In genomic region chr7:98174883-98175755, GRCm38 (mm10) we compare ENCODE assay signal across 16 mouse cellular contexts. TPM values are rescaled to one million over a fixed set of nuclear protein-coding genes. Genes with fewer than 3 reads are reported as not detected.
DNase-seq lines count a peak whose midpoint lies in the region; ATAC-seq lines count a peak whose summit lies in the region.
"Had no signal": no experiment of that assay in that cellular context is flagged by ENCODE, and none has a peak within 500 bp of the region (broad histone marks: within the 10 kb centered on the region; RNA-seq: fewer than 3 reads in every experiment).

No protein-coding gene starts in this region.

- ATAC-seq in heart, embryonic 15.5 days (replicated peaks; ENCODE audit: insufficient number of reproducible peaks, insufficient read depth, low FRiP score, low read depth): no peak
- no peak for ATAC-seq in neural tube, embryonic 13.5 days (ENCODE audit: low read depth)
- ATAC-seq in neural tube, embryonic 15.5 days (ENCODE audit: low FRiP score): no peak
- no peak for ATAC-seq in intestine, embryonic 16.5 days
- ATAC-seq: activated CD4-positive, CD25-positive, alpha-beta regulatory T cell, adult 4 months; forebrain, embryonic 13.5 days had no signal

- peaks cover 23% of the 10 kb centered on the region for H3K4me1 ChIP-seq in heart, embryonic 15.5 days (replicated peaks)
- H3K4me1 ChIP-seq in neural tube, embryonic 13.5 days (replicated peaks): peaks cover 56% of the 10 kb centered on the region
- peaks cover 42% of the 10 kb centered on the region for H3K4me1 ChIP-seq in neural tube, embryonic 15.5 days
- peaks cover 43% of the 10 kb centered on the region for H3K4me1 ChIP-seq in intestine, embryonic 16.5 days (ENCODE audit: control insufficient read depth, insufficient read depth, low read length)

- H3K4me3 ChIP-seq in heart, embryonic 15.5 days: no peak overlapping the region
- H3K4me3 ChIP-seq in neural tube, embryonic 13.5 days: no peak overlapping the region
- H3K4me3 ChIP-seq in neural tube, embryonic 15.5 days (replicated peaks): no peak overlapping the region
- H3K4me3 ChIP-seq in intestine, embryonic 16.5 days (ENCODE audit: low read length): no peak overlapping the region
- H3K4me3 ChIP-seq: forebrain, embryonic 13.5 days had no signal

- H3K27ac ChIP-seq in heart, embryonic 15.5 days: no peak overlapping the region
- H3K27ac ChIP-seq in neural tube, embryonic 13.5 days (replicated peaks): no peak overlapping the region
- no peak overlapping the region for H3K27ac ChIP-seq in neural tube, embryonic 15.5 days (replicated peaks)
- H3K27ac ChIP-seq in intestine, embryonic 16.5 days (ENCODE audit: low read length): no peak overlapping the region
- H3K27ac ChIP-seq: forebrain, embryonic 13.5 days had no signal

- no peaks in the 10 kb centered on the region for H3K36me3 ChIP-seq in heart, embryonic 15.5 days
- no peaks in the 10 kb centered on the region for H3K36me3 ChIP-seq in neural tube, embryonic 13.5 days
- H3K36me3 ChIP-seq in neural tube, embryonic 15.5 days: no peaks in the 10 kb centered on the region
- H3K36me3 ChIP-seq in intestine, embryonic 16.5 days (ENCODE audit: control insufficient read depth, insufficient read depth, low read length): no peaks in the 10 kb centered on the region

- no peak overlapping the region for H3K9ac ChIP-seq in heart, embryonic 15.5 days
- 0 out of 2 replicates have a peak overlapping the region, but pooled peaks have one; percentile 27 for H3K9ac ChIP-seq in neural tube, embryonic 13.5 days
- no peak overlapping the region for H3K9ac ChIP-seq in neural tube, embryonic 15.5 days (replicated peaks)
- H3K9ac ChIP-seq in intestine, embryonic 16.5 days (ENCODE audit: low read depth, low read length): no peak overlapping the region
- H3K9ac ChIP-seq: forebrain, embryonic 13.5 days had no signal

- no peaks in the 10 kb centered on the region for H3K9me3 ChIP-seq in heart, embryonic 15.5 days (replicated peaks)
- H3K9me3 ChIP-seq in neural tube, embryonic 13.5 days: no peaks in the 10 kb centered on the region
- H3K9me3 ChIP-seq in neural tube, embryonic 15.5 days (replicated peaks): no peaks in the 10 kb centered on the region
- no peaks in the 10 kb centered on the region for H3K9me3 ChIP-seq in intestine, embryonic 16.5 days (ENCODE audit: control insufficient read depth, low read length)
- H3K9me3 ChIP-seq: forebrain, embryonic 13.5 days had no signal

- no peak for DNase-seq in heart, adult 18-20 months
- DNase-seq in liver: peak; percentile 92
- DNase-seq in spleen, postnatal 10 days (ENCODE audit: low spot score in 2 of 2): peak; percentile 72 to 82
- DNase-seq in Muller cell, postnatal 12 days (ENCODE audit: inconsistent ontology term): no peak
- DNase-seq: cerebellum, adult 9-11 months; kidney, adult 8-10 months; midbrain, embryonic 14.5 days; right cerebral cortex, adult 18-20 months had no signal

- no peaks in the 10 kb centered on the region for H3K27me3 ChIP-seq in heart, embryonic 15.5 days
- no peaks in the 10 kb centered on the region for H3K27me3 ChIP-seq in neural tube, embryonic 13.5 days
- no peaks in the 10 kb centered on the region for H3K27me3 ChIP-seq in neural tube, embryonic 15.5 days (replicated peaks)
- no peaks in the 10 kb centered on the region for H3K27me3 ChIP-seq in intestine, embryonic 16.5 days (replicated peaks; ENCODE audit: control insufficient read depth, insufficient read depth, low read length)

- H3K4me2 ChIP-seq in heart, embryonic 15.5 days: 0 out of 2 replicates have a peak overlapping the region, but pooled peaks have one; percentile 13
- H3K4me2 ChIP-seq in neural tube, embryonic 13.5 days: no peak overlapping the region
- no peak overlapping the region for H3K4me2 ChIP-seq in neural tube, embryonic 15.5 days
- no peak overlapping the region for H3K4me2 ChIP-seq in intestine, embryonic 16.5 days (ENCODE audit: low read depth, low read length)

- 52% methylated on average over 4 of the region's 4 CpGs for WGBS in heart, embryonic 15.5 days
- WGBS in neural tube, embryonic 13.5 days: 79% methylated on average over 4 of the region's 4 CpGs
- WGBS in neural tube, embryonic 15.5 days: 85% methylated on average over 4 of the region's 4 CpGs
- WGBS in intestine, embryonic 16.5 days: 77% methylated on average over 4 of the region's 4 CpGs

RNA-seq across cellular contexts. Expression of gene Capn5, which starts 3.0 kb away (rescaled TPM):
- 2.7 and 9.1 TPM in 2 replicates for polyA plus RNA-seq in heart, embryonic 15.5 days (2015; fragmentation: Nextera tagmentation; extraction: Ambion mirVana)
- 1 to 10 TPM; 1.4 to 3.0 TPM for total RNA-seq in heart, adult 18-20 months (2021)
- polyA plus RNA-seq in neural tube, embryonic 13.5 days (2015; fragmentation: Nextera tagmentation; extraction: Ambion mirVana): 18.4 and 20.8 TPM in 2 replicates
- polyA plus RNA-seq in neural tube, embryonic 15.5 days (2015; fragmentation: Nextera tagmentation; extraction: Ambion mirVana): 23.6 and 29.4 TPM in 2 replicates
- 10.2 and 10.9 TPM in 2 replicates for polyA plus RNA-seq in intestine, embryonic 16.5 days (2015; fragmentation: Nextera tagmentation; extraction: Ambion mirVana)

RNA-seq across cellular contexts. Expression of gene B3gnt6, which starts 24.2 kb away (rescaled TPM):
- polyA plus RNA-seq in heart, embryonic 15.5 days (2015; fragmentation: Nextera tagmentation; extraction: Ambion mirVana): 0.19 TPM in 1 of 2 replicates, not detected in the other
- total RNA-seq in heart, adult 18-20 months (2021): not detected
- polyA plus RNA-seq in neural tube, embryonic 13.5 days (2015; fragmentation: Nextera tagmentation; extraction: Ambion mirVana): 0.24 and 0.36 TPM in 2 replicates
- polyA plus RNA-seq in neural tube, embryonic 15.5 days (2015; fragmentation: Nextera tagmentation; extraction: Ambion mirVana): 0.49 and 0.77 TPM in 2 replicates
- 0.15 TPM in 1 of 2 replicates, not detected in the other for polyA plus RNA-seq in intestine, embryonic 16.5 days (2015; fragmentation: Nextera tagmentation; extraction: Ambion mirVana)
- total RNA-seq: gastrocnemius, adult 18-20 months; neutrophil, adult 5-6 weeks had no signal
- polyA plus RNA-seq: activated CD4-positive, CD25-positive, alpha-beta regulatory T cell, adult 4 months had no signal

RNA-seq across cellular contexts. Expression of gene Omp, which starts 29.8 kb away (rescaled TPM):
- 0.08 and 0.27 TPM in 2 replicates for polyA plus RNA-seq in heart, embryonic 15.5 days (2015; fragmentation: Nextera tagmentation; extraction: Ambion mirVana)
- not detected for total RNA-seq in heart, adult 18-20 months (2021)
- 0.45 and 0.60 TPM in 2 replicates for polyA plus RNA-seq in neural tube, embryonic 13.5 days (2015; fragmentation: Nextera tagmentation; extraction: Ambion mirVana)
- polyA plus RNA-seq in neural tube, embryonic 15.5 days (2015; fragmentation: Nextera tagmentation; extraction: Ambion mirVana): 0.81 and 0.91 TPM in 2 replicates
- 0.37 TPM in 2 replicates for polyA plus RNA-seq in intestine, embryonic 16.5 days (2015; fragmentation: Nextera tagmentation; extraction: Ambion mirVana)
- polyA plus RNA-seq: activated CD4-positive, CD25-positive, alpha-beta regulatory T cell, adult 4 months had no signal

RNA-seq across cellular contexts. Expression of gene Myo7a, which starts 55.8 kb away (rescaled TPM):
- 5.1 and 7.5 TPM in 2 replicates for polyA plus RNA-seq in heart, embryonic 15.5 days (2015; fragmentation: Nextera tagmentation; extraction: Ambion mirVana)
- 1 to 10 TPM; 3.9 to 5.2 TPM for total RNA-seq in heart, adult 18-20 months (2021)
- 13.4 and 14.6 TPM in 2 replicates for polyA plus RNA-seq in neural tube, embryonic 13.5 days (2015; fragmentation: Nextera tagmentation; extraction: Ambion mirVana)
- 14.4 and 16.0 TPM in 2 replicates for polyA plus RNA-seq in neural tube, embryonic 15.5 days (2015; fragmentation: Nextera tagmentation; extraction: Ambion mirVana)
- polyA plus RNA-seq in intestine, embryonic 16.5 days (2015; fragmentation: Nextera tagmentation; extraction: Ambion mirVana): 24.0 and 35.6 TPM in 2 replicates

Comparison
In these comparisons a context has a peak if more than half of its experiments do, and no peak if none do; other contexts are left out.
1. DNase-seq: peak in liver (single experiment) and spleen, postnatal 10 days (2 of 2); none in heart, adult 18-20 months (0 of 2) and Muller cell, postnatal 12 days (single experiment).